Mouse (Mus musculus): Measurements from ENCODE around the gene Mtmr2.

DNA sequence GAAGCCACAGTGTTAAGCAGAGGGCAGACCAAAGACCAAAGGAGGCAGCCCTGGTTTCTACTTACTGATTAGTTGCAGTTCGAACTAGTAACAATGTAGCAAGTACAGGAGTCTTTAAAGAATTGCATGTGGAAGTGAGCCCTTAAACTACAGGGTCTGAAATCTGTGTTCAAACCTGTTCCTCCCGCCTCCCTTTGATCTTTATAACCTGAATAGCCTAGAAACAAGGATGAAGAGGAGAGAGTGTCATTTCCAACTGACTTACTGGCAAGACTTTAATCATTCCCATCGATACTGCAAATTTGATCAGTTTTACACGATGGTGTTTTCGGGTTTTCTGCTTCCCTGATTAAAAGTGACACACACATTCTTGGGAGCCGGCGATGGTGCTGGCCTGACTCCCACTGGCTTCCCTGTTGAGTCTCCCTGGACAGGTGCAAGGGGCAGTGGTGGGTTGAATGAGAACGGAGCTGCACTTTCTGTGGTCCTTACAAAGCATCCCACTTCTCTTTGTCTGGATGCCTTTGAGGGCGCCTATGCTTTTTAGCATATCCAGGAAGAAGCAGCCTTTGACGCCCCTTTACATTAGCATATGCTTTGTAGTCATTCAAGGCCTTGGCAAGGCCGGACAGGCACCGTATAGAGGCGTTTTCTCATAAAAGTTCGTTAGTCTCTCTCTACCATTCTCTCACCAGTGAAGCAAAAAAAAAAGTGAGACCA is 49.0 kb upstream of the Mtmr2 start:
- TF ChIP-seq CTCF (IDR thresholded peaks at IDR 0.05) = no peak
- no peak for TF ChIP-seq POLR2A (IDR thresholded peaks at IDR 0.05; ENCODE audit: insufficient read depth, low read depth, low read length)
